7 mouse cellular contexts compared by ENCODE assay signal in the genomic region with DNA sequence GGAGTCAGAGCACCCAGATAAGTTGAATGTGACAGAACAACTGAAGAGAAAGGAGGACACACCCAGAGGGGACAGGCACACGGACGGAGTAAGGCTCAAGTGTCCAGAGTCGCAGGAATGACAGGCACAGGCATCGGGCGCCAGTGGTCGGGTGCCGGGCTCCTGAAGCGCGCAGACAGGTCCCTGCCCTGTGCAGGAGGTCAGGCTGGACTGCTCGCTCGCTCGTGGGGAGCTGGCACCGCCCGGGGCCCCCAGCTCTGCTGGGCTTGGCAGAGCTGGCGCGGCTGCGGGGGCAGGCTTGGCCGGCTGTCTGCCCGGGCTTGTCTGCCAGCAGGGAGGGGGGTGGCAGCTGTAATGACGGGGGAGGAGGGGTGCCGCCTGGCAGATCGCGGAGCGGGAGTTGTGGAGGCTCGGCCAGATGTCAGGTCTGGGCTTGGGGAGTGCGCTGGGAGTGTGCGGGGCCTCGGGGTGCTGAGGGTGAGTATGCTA. TPM values are rescaled to one million over a fixed set of nuclear protein-coding genes. Genes with fewer than 3 reads are reported as not detected.
A peak's percentile ranks its signal among the peaks of the same experiment; 100 is the strongest.
DNase-seq lines count a peak whose midpoint lies in the region; ATAC-seq lines count a peak whose summit lies in the region.

No protein-coding gene starts in this region.

- intact Hi-C loops in left cerebral cortex, postnatal 14 days (cut with DNase I), result loop anchor here (1.0 to 2.0 kb wide), 2 partner anchors 12 to 16 kb away; no protein-coding TSS in a partner anchor

- peaks cover 15% of the 10 kb centered on the region; the same call in 1 of the 2 replicates for H3K27me3 ChIP-seq in hindbrain, embryonic 15.5 days

- H3K27ac ChIP-seq in hindbrain, embryonic 15.5 days (replicated peaks), result peak overlapping the region; percentile 69

- H3K9ac ChIP-seq in hindbrain, embryonic 15.5 days, result peak overlapping the region; percentile 53

- H3K36me3 ChIP-seq in hindbrain, embryonic 15.5 days, result no peaks in the 10 kb centered on the region

- H3K9me3 ChIP-seq in hindbrain, embryonic 15.5 days, result no peaks in the 10 kb centered on the region

- DNase-seq in NIH3T3 (ENCODE audit: low read depth), result peak; percentile 51
- peak; percentile 85 for DNase-seq in cerebellum, adult 9-10 months
- peak; percentile 79 to 80 for DNase-seq in frontal cortex, postnatal 10 days (ENCODE audit: low spot score in 2 of 2)
- peak; percentile 83 to 84 for DNase-seq in left cerebral cortex, postnatal 14 days (ENCODE audit: low spot score in 2 of 2)
- DNase-seq in skeletal muscle tissue, adult 2 months (ENCODE audit: low read depth, low spot score), result peak; percentile 70

- ATAC-seq in hindbrain, embryonic 15.5 days (ENCODE audit: low FRiP score, low read depth), result peak; percentile 57
- ATAC-seq in megakaryocyte-erythroid progenitor cell, adult 5-6 weeks (replicated peaks; ENCODE audit: low FRiP score, low TSS enrichment, poor library complexity, severe bottlenecking), result peak; percentile 24

- peak overlapping the region; percentile 99 for H3K4me2 ChIP-seq in hindbrain, embryonic 15.5 days

- H3K4me1 ChIP-seq in hindbrain, embryonic 15.5 days (replicated peaks), result peaks cover 24% of the 10 kb centered on the region

- H3K4me3 ChIP-seq in hindbrain, embryonic 15.5 days, result peak overlapping the region; percentile 52

- WGBS in hindbrain, embryonic 15.5 days, result under 1% methylated on average over 28 of the region's 28 CpGs

RNA-seq across cellular contexts. Expression of a gene that starts 0.7 kb away (rescaled TPM):
- polyA plus RNA-seq in hindbrain, embryonic 15.5 days (2015; fragmentation: Nextera tagmentation; extraction: Ambion mirVana), result 11.6 and 11.8 TPM in 2 replicates
- 100 to 1,000 TPM in 1 of 2 experiments, 10 to 100 TPM in 1; 75.4 to 105 TPM for total RNA-seq in left cerebral cortex, postnatal 14 days (2021)
- total RNA-seq in megakaryocyte-erythroid progenitor cell, adult 5-6 weeks (2014; fragmentation: Nextera tagmentation), result 0.59 and 0.74 TPM in 2 replicates
- 0.15 and 0.38 TPM in 2 replicates for total RNA-seq in megakaryocyte-erythroid progenitor cell, adult 5-6 weeks (2017)

RNA-seq across cellular contexts. Expression of a gene that starts 17.7 kb away (rescaled TPM):
- 23.0 and 23.8 TPM in 2 replicates for polyA plus RNA-seq in hindbrain, embryonic 15.5 days (2015; fragmentation: Nextera tagmentation; extraction: Ambion mirVana)
- total RNA-seq in left cerebral cortex, postnatal 14 days (2021), result 10 to 100 TPM; 11.1 to 11.4 TPM
- total RNA-seq in megakaryocyte-erythroid progenitor cell, adult 5-6 weeks (2014; fragmentation: Nextera tagmentation), result 23.4 and 30.2 TPM in 2 replicates
- 52.0 and 54.2 TPM in 2 replicates for total RNA-seq in megakaryocyte-erythroid progenitor cell, adult 5-6 weeks (2017)

Comparison
In these comparisons a context has a peak if more than half of its experiments do, and no peak if none do; other contexts are left out.
1. Peak in every context shown above with its lines: DNase-seq, ATAC-seq, H3K4me3 ChIP-seq and H3K27ac ChIP-seq.
2. RNA of a gene that starts 0.7 kb away (total RNA-seq): 75.4 to 105 TPM in left cerebral cortex, postnatal 14 days; 0.15 to 0.74 TPM in megakaryocyte-erythroid progenitor cell, adult 5-6 weeks; every median in the first group is over 10 times any median in the second.